Mouse (Mus musculus): ENCODE results near the gene Myh10.
A peak's percentile ranks its signal among the peaks of the same experiment; 100 is the strongest.
"Not testable (repeated sequence)": the region's sequence is repeated elsewhere in the genome, so short reads cannot be mapped to it uniquely, and the experiment has no call there.

Gene Myh10

DNA sequence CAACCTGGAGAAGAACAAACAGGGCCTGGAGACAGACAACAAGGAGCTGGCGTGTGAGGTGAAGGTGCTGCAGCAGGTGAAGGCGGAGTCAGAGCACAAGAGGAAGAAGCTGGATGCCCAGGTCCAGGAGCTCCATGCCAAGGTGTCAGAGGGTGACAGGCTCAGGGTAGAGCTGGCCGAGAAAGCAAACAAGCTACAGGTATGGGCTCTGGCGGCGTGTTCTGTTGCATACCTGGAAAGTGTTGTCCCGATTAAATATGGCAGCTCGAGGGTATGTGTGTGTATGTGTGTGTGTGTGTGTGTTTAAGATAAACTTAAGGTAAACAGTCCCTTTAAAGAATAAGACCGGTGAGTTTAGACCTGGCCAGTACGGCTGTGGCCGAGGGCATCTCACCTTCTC, 106.9 kb downstream of the Myh10 start:
- DNase-seq, result no peak

DNA sequence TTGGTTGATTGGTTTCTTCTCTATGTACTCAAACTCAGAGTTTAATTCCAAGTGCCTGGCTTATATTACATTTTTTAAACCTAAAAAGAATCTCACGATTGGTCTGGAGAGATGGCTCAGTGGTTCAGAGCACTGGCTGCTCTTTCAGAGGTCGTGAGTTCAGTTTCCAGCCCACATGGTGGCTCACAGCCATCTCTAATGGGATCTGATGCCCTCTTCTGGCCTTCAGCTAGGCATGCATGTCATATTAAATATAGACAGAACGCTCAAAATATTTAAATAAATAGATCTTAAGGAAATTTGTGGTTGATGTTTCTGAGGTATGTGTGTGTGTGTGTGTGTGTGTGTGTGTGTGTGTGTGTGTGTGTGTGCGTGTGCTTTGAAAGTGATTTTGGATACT, 113.8 kb downstream of the Myh10 start:
- peak; percentile 33 to 41 for DNase-seq

- DNase-seq, result peak; percentile 84 to 87
These were observed 116.4 kb downstream of the Myh10 start for GRCm38 (mm10) chr11:68807787-68808186.

GRCm38 (mm10) chr11:68811881-68812577, 120.7 kb downstream of the Myh10 start:
- DNase-seq, result no peak

- no peak for DNase-seq
These were observed 127.1 kb downstream of the Myh10 start for GRCm38 (mm10) chr11:68818416-68818815.

GRCm38 (mm10) chr11:68819226-68819805, 128.0 kb downstream of the Myh10 start:
- peak; percentile 36 to 45 for DNase-seq

DNA sequence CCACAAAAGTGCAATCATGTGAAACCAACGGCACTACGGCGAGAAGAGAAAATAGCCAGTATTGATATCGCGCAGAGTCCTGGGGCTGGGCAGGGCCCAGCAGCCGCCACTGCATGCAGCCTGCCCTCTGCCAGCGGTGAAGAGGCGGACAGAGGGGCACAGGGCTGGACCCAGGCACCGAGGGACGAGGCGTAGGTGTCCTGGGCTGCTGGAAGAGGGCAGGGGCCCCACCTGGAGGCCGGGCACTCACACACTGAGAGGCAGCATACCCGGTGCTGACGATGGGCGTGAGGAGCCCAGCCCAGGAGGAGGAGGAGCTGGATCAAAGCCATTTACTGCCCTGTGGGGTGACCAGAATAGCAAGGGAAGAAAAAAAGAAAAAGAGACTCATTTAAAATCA, 131.0 kb downstream of the Myh10 start:
- no peak for DNase-seq

GRCm38 (mm10) chr11:68826735-68827134, 135.4 kb downstream of the Myh10 start:
- no peak for DNase-seq

DNA sequence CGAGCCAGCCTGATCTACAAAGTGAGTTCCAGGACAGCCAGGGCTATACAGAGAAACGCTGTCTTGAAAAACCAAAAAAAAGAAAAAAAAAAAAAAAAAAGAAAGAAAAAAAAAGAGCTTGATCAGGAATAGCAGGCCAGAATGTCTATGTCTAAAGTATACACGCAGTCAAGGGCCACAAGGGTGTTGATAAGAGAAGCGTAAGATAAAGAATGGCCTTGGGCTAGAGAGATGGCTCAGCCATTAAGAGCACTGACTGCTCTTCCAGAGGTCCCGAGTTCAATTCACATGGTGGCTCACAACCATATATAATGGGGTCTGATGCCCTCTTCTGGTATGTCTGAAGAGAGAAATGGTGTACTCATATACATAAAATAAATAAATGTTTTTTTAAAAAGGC, 140.2 kb downstream of the Myh10 start:
- DNase-seq, result not testable (repeated sequence)

GRCm38 (mm10) chr11:68832793-68833192, 141.4 kb downstream of the Myh10 start:
- DNase-seq, result no peak

GRCm38 (mm10) chr11:68833593-68833992, 142.2 kb downstream of the Myh10 start:
- no peak for DNase-seq

DNA sequence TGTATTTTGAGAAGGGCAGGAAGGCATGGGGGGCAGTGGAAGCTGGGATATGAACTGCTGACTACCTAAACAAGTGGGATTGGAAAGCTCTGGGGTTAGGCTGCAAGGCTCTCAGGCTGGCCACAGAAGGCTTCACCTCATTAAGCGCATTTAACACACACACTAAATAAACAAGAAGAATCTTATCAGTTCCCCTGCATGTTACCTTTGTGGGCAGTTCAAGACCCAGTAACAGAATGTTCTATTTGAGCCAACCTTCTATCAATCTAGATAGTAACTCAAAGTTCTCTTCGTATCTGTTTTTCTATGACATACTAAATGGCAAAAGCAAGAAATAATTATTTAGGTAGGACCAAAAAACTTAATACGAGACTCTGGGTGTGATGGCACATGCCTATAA, 143.7 kb downstream of the Myh10 start:
- no peak for DNase-seq

GRCm38 (mm10) chr11:68839606-68840005, 148.2 kb downstream of the Myh10 start:
- no peak for DNase-seq

DNA sequence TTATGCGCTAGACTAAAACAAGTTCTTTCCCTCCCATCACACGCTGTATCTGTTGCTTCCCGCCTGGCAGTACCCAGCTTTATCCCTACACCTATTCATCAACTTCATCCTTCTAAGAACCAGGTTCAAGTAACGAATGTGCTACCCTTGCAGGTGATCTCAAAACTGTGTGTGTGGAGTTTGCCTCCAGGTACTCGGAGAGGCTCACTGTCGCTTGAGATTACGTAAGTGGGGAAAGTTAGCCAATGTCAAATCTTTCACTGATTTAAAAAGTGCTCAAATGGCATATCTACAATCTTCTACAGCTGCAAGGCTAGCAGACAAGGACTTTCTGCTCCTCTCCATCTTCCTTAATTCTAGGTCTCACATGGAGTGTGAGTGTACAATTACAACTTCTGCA, 159.5 kb downstream of the Myh10 start:
- no peak for DNase-seq

DNA sequence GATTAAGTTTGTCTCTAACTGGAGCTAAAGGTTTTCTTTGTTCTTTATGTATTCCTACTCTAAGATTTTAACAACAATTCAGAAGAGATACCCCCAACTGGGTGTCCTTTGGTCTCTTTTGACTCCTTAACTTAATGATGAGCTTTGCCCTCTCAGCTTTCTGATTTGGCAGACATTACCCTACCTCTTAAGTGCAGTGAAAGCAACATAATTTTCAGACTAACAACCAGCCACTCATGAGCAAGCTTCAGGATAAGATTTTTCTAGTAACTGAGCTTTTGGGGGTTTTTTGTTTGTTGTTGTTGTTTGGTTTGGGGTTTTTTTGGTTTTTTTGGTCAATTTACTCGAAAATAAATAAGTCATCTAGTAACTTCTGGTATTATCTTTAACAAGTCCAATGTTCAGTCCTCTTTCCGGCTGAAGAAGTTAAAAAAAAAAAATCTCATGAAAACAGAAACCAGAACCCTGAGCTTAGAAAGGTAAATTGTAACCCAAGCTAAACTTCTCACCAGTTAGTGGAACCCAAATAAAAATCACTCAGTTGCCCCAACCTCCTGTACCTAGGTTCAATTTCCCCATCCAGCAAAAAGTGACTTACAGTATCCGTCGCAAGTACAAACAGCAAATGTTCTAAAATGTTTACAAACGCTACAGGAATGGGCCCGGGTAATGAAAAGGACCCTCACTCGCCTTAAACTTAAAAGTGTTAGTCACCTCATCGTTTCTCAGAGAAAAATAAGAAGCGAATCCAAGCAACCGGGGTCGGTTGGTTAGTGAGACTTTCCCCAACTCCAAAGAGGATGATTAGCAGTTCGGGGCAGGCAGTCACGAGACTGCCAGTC, 160.5 kb downstream of the Myh10 start:
- no peak for DNase-seq

DNA sequence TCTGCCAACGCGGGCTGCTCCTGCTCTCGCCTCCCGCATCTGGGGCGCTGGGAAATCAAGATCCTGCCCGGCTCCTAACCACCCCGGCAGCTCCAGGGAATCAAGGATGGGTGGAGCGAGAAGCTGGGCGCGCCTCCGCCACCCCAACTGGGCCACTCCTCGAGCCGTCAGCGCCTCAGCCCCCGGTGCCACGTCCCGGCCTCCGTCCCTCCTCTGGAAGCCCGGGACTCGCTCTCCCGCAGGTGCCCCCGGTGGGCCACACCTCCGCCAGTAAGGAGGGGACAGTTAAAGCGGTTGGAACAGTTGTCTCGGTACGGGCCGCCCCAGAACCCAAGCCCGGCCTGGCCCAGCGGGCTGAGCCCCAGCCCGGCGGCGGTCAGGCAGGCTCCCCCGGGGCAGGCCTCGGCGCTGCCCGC, 161.1 kb downstream of the Myh10 start:
- DNase-seq, result peak in 1 of 2 experiments; percentile 66

GRCm38 (mm10) chr11:68852932-68853409, 161.6 kb downstream of the Myh10 start:
- peak; percentile 99 to 100 for DNase-seq

GRCm38 (mm10) chr11:68853611-68854401, 162.4 kb downstream of the Myh10 start:
- peak in 1 of 2 experiments; percentile 19 for DNase-seq

DNA sequence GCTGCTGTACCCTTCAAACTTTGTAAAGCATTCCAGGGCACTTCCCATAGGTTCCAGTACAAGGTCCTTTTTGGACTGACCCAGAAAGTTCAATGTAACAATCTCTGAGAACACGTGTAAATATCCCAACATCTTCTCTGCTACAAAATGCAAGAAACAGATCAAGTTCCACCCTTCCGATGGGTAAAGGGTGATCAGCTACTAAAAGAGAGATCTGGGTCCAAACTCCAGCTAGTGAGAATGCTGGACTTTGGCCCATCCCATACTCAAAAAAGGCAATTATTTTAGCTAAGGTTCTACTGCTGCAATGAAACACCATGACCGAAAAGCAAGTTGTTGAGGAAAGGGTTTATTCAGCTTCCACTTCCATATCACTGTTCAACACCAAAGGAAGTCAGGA, 163.3 kb downstream of the Myh10 start:
- DNase-seq, result no peak

GRCm38 (mm10) chr11:68857329-68857728, 166.0 kb downstream of the Myh10 start:
- no peak for DNase-seq

GRCm38 (mm10) chr11:68859943-68860593, 168.7 kb downstream of the Myh10 start:
- DNase-seq, result no peak

GRCm38 (mm10) chr11:68862260-68862659, 170.9 kb downstream of the Myh10 start:
- no peak for DNase-seq
